Mouse (Mus musculus): ENCODE measurements at regions not wholly inside any gene's neighbourhood (a gene's known extent, or its start where the extent isn't known, plus 50 kb on each side); places are given as distances from the start of the nearest gene placed in this dataset.

DNA sequence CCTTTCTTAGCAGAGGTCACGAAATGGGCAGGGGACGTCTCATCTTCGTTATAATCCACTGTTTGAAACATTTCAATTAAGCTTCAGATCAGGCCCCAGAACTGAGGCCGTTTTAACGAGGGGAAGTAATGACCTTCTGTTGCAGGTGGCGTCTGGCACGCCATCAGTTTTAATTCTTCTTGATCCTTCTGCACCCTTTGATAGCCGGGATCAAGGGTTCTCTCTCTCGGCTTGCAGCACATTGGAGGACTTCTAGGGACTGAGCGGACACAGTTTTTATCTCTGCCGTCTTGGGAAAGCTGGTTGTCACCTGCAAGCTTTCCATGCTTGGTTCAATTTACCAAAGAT, 151.9 kb upstream of the Lmo4 start:
- Histone ChIP-seq H3K36me3 (no peaks in the 10 kb centered on the region), H3K9me3 (no peaks in the 10 kb centered on the region), H3K4me1 (peaks cover 3% of the 10 kb centered on the region; the same call in 1 of the 2 replicates), H3K27me3 (no peaks in the 10 kb centered on the region), H3K4me2 (no peak overlapping the region), H3K27ac (no peak overlapping the region), H3K4me3 (no peak overlapping the region), H3K9ac (no peak overlapping the region)
- 65% methylated on average over 11 of the region's 11 CpGs for WGBS
- no peak for ATAC-seq (ENCODE audit: insufficient number of reproducible peaks, insufficient read depth, low FRiP score, low TSS enrichment, low read depth)

DNA sequence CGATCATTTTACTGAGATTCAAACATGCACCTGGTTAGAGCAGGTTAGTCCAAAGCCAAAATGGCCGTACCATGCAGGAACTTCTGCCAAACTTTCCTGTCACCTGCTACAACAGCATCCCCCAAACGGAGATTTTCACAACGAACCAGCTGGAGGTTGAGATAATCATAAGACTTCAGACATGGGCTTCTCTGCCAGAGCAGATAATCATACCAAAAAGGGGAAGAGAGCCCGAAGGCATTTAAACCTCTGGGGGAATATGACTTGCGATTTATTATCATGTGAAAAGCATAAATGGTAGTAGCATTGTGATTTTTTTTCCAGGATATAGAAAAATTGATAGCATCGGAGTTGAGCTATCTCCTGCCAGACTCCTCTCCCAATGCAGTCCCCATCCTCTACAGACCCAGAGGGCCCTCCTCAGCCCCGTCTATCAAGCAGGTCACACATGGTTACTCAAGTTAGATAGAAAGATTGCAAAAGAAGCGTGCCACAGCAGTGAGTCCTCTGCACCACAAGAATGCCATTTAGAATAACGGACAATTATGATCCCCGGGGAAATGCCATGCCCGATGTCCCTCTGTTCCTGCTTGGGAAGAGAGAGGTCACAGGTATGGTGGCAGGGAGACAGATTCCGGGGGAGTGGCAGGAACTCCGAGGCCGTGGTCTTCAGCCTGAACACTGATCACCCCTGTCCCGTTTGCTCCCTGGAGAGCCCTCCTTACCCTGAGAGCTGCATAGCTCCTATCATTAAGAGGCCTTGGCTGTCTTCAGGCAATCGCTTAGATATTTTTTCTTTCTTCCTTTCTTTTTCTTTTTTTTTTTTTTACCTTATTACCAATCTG, 151.3 kb upstream of the Lmo4 start:
- Histone ChIP-seq H3K27me3 (no peaks in the 10 kb centered on the region), H3K9ac (no peak overlapping the region), H3K36me3 (no peaks in the 10 kb centered on the region), H3K4me2 (no peak overlapping the region), H3K27ac (no peak overlapping the region), H3K4me1 (peaks cover 3% of the 10 kb centered on the region; the same call in 1 of the 2 replicates), H3K4me3 (no peak overlapping the region), H3K9me3 (no peaks in the 10 kb centered on the region)
- no peak for ATAC-seq (ENCODE audit: insufficient number of reproducible peaks, insufficient read depth, low FRiP score, low TSS enrichment, low read depth)
- whole genome bisulfite sequencing: 76% methylated on average over 17 of the region's 17 CpGs

- no peak for ATAC-seq (ENCODE audit: insufficient number of reproducible peaks, insufficient read depth, low FRiP score, low TSS enrichment, low read depth)
- Histone ChIP-seq H3K9ac (no peak overlapping the region), H3K36me3 (no peaks in the 10 kb centered on the region), H3K9me3 (no peaks in the 10 kb centered on the region), H3K4me3 (no peak overlapping the region), H3K27me3 (no peaks in the 10 kb centered on the region), H3K27ac (no peak overlapping the region), H3K4me1 (0 out of 2 replicates have a peak, but pooled peaks cover 2% of the 10 kb centered on the region), H3K4me2 (no peak overlapping the region)
- 90% methylated on average over 4 of the region's 4 CpGs for WGBS
These were observed 147.5 kb upstream of the Lmo4 start for GRCm38 (mm10) chr3:144352559-144352958.

- Histone ChIP-seq H3K9ac (no peak overlapping the region), H3K27ac (no peak overlapping the region), H3K4me3 (no peak overlapping the region), H3K36me3 (no peaks in the 10 kb centered on the region), H3K4me2 (no peak overlapping the region), H3K27me3 (no peaks in the 10 kb centered on the region), H3K9me3 (no peaks in the 10 kb centered on the region), H3K4me1 (0 out of 2 replicates have a peak, but pooled peaks cover 2% of the 10 kb centered on the region)
- 66% methylated on average over 9 of the region's 9 CpGs for WGBS
- no peak for ATAC-seq (ENCODE audit: insufficient number of reproducible peaks, insufficient read depth, low FRiP score, low TSS enrichment, low read depth)
These were observed 143.4 kb upstream of the Lmo4 start for GRCm38 (mm10) chr3:144348431-144348830.

GRCm38 (mm10) chr3:144335237-144335636, 130.2 kb upstream of the Lmo4 start:
- Histone ChIP-seq H3K9ac (no peak overlapping the region), H3K27ac (no peak overlapping the region), H3K4me1 (no peaks in the 10 kb centered on the region), H3K4me3 (no peak overlapping the region), H3K27me3 (peaks cover 7% of the 10 kb centered on the region; the same call in 1 of the 2 replicates), H3K36me3 (no peaks in the 10 kb centered on the region), H3K4me2 (no peak overlapping the region), H3K9me3 (no peaks in the 10 kb centered on the region)
- 69% methylated on average over 3 of the region's 3 CpGs for WGBS
- no peak for ATAC-seq (ENCODE audit: insufficient number of reproducible peaks, insufficient read depth, low FRiP score, low TSS enrichment, low read depth)

- H3K9ac ChIP-seq: no peak overlapping the region
- no peaks in the 10 kb centered on the region for H3K9me3 ChIP-seq
- H3K27me3 ChIP-seq: peaks cover 7% of the 10 kb centered on the region; the same call in 1 of the 2 replicates
- H3K36me3 ChIP-seq: no peaks in the 10 kb centered on the region
- H3K4me1 ChIP-seq: no peaks in the 10 kb centered on the region
- H3K27ac ChIP-seq: no peak overlapping the region
- WGBS: 85% methylated on average over 5 of the region's 5 CpGs
- no peak for ATAC-seq (ENCODE audit: insufficient number of reproducible peaks, insufficient read depth, low FRiP score, low TSS enrichment, low read depth)
- no peak overlapping the region for H3K4me3 ChIP-seq
- no peak overlapping the region for H3K4me2 ChIP-seq
These were observed 129.2 kb upstream of the Lmo4 start for GRCm38 (mm10) chr3:144334201-144334600.

DNA sequence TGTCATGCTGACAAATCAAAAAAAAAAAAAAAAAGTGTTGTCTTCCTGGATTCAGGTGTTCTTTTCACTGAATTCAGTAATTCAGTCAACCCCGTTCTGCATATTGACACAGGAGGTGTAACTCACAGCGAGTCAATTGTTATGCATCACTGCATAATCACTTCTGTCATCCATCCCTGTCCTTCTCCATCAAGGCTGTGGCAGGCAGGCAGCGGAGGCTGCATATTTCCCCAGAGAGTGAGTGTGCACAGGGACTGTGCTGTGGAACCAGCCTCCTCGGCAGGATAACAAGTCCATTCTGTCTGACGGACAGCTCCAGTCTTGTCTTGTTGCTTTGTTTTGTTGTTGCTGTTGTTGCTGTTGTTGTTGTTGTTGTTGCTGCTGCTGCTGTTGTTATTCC, 127.3 kb upstream of the Lmo4 start:
- no peak for ATAC-seq (ENCODE audit: insufficient number of reproducible peaks, insufficient read depth, low FRiP score, low TSS enrichment, low read depth)
- Histone ChIP-seq H3K27ac (no peak overlapping the region), H3K27me3 (peaks cover 7% of the 10 kb centered on the region; the same call in 1 of the 2 replicates), H3K4me3 (no peak overlapping the region), H3K9me3 (no peaks in the 10 kb centered on the region), H3K36me3 (no peaks in the 10 kb centered on the region), H3K4me2 (no peak overlapping the region), H3K9ac (no peak overlapping the region), H3K4me1 (no peaks in the 10 kb centered on the region)
- 20% methylated on average over 5 of the region's 5 CpGs for WGBS

DNA sequence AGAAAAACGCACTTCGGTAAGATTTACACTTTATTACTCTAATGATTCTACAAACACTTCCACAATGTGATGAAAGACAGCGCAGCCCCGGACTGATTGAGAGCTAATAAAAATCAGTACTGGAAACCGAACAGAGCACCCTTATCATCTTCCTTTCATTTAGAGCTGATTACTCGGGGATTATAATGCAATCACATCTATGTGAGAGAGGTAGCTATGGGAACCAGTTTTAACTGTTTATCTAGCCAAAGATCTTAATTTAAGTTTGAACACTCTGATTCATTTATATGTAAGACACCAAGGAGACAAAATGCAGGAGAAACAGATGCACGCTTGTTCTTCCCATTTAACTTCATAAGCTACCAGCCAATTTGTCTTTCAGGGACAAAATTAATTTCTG, 124.1 kb upstream of the Lmo4 start:
- H3K4me1 ChIP-seq: no peaks in the 10 kb centered on the region

DNA sequence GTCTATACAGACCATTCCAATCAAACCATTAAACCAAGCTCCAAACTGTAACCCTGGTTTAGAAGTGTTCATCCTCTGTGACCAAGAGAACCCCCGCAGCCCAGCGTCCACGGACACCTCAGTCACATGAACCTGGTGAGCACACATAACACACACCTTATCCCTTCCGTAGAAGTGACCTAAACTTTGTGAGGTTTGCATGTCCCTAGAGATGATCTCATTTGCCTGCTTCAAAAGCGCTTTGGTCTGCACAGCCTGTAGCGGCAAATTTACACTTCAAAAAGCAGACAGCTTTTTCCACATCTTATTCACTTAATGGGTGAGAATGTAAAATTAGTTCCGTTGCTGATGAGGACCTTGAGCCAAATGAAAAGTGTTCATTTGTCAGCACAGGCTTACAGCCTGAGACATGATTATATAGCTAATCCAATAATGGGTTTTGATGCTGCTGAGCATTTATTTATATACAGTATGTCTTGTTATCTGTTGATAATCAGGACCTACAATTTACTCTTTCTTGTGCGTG, 122.3 kb upstream of the Lmo4 start:
- H3K36me3 ChIP-seq: no peaks in the 10 kb centered on the region
- H3K4me1 ChIP-seq: no peaks in the 10 kb centered on the region
- ATAC-seq (ENCODE audit: insufficient number of reproducible peaks, insufficient read depth, low FRiP score, low TSS enrichment, low read depth): no peak
- no peaks in the 10 kb centered on the region for H3K27me3 ChIP-seq
- H3K9me3 ChIP-seq: no peaks in the 10 kb centered on the region
- H3K27ac ChIP-seq: no peak overlapping the region
- H3K4me3 ChIP-seq: no peak overlapping the region
- 87% methylated on average over 8 of the region's 8 CpGs for WGBS
- no peak overlapping the region for H3K9ac ChIP-seq
- H3K4me2 ChIP-seq: no peak overlapping the region

More for the DNA sequence above, 124.1 kb upstream of the Lmo4 start:
- H3K4me2 ChIP-seq: no peak overlapping the region
- no peak for ATAC-seq (ENCODE audit: insufficient number of reproducible peaks, insufficient read depth, low FRiP score, low TSS enrichment, low read depth)
- 75% methylated on average over 7 of the region's 7 CpGs for WGBS
- H3K4me3 ChIP-seq: no peak overlapping the region
- peaks cover 7% of the 10 kb centered on the region; the same call in 1 of the 2 replicates for H3K27me3 ChIP-seq
- H3K9me3 ChIP-seq: no peaks in the 10 kb centered on the region
- no peaks in the 10 kb centered on the region for H3K36me3 ChIP-seq
- no peak overlapping the region for H3K27ac ChIP-seq
- no peak overlapping the region for H3K9ac ChIP-seq

- Histone ChIP-seq H3K36me3 (no peaks in the 10 kb centered on the region), H3K27me3 (0 out of 2 replicates have a peak, but pooled peaks cover 3% of the 10 kb centered on the region), H3K4me2 (no peak overlapping the region), H3K9ac (no peak overlapping the region), H3K27ac (no peak overlapping the region), H3K4me1 (no peaks in the 10 kb centered on the region), H3K9me3 (no peaks in the 10 kb centered on the region), H3K4me3 (no peak overlapping the region)
- ATAC-seq (ENCODE audit: insufficient number of reproducible peaks, insufficient read depth, low FRiP score, low TSS enrichment, low read depth): no peak
- WGBS: 88% methylated on average over 2 of the region's 2 CpGs
These were observed 120.0 kb upstream of the Lmo4 start for GRCm38 (mm10) chr3:144324974-144325373.

DNA sequence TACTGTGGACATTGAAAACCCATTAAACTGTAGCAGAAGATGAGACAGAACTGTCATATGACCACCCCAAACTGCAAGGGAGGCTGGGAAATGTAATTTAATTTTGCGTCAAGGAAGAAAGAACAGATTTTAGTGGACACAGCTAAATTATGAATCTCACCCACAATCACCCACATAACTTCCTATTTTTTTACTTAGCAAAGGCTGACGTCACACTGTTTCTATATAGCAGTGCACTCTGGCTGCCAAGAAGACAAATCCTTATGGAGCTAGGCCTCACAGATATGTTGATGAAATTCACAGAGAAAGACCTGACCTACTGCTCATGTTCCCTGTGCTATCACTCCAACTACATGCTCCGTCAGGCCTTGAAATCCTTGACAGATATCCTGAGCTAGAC, 118.5 kb upstream of the Lmo4 start:
- no peak overlapping the region for H3K27ac ChIP-seq
- no peaks in the 10 kb centered on the region for H3K36me3 ChIP-seq
- H3K4me1 ChIP-seq: peaks cover 10% of the 10 kb centered on the region; the same call in 1 of the 2 replicates
- no peaks in the 10 kb centered on the region for H3K9me3 ChIP-seq
- H3K27me3 ChIP-seq: 0 out of 2 replicates have a peak, but pooled peaks cover 3% of the 10 kb centered on the region
- no peak overlapping the region for H3K4me2 ChIP-seq
- no peak for ATAC-seq (ENCODE audit: insufficient number of reproducible peaks, insufficient read depth, low FRiP score, low TSS enrichment, low read depth)
- no peak overlapping the region for H3K4me3 ChIP-seq
- 93% methylated on average over 3 of the region's 3 CpGs for WGBS
- H3K9ac ChIP-seq: no peak overlapping the region

Measured in embryonic facial prominence, embryonic 13.5 days (tissue).